Mouse (Mus musculus) liver, embryonic 14.5 days (tissue): ENCODE measurements at regions not wholly inside any gene's neighbourhood (a gene's known extent, or its start where the extent isn't known, plus 50 kb on each side); places are given as distances from the start of the nearest gene placed in this dataset.

Experiments
- ATAC-seq: fragments of 200-750 bp; cut with Nextera tagmentation; 2 replicates; pipeline ENCODE4 v1.8.0; 2017; ENCODE audit warnings: moderate number of reproducible peaks, mild to moderate bottlenecking, moderate library complexity; ENCODE audit not compliant: insufficient read depth
- DNase-seq, 3 experiments: peaks; one replicate each; pipeline ENCODE4 v3.0.0-alpha.2; 2012 to 2013; ENCODE audit warnings: low read depth in 3 of 3, low spot score in 3 of 3
- H3K27ac ChIP-seq: fragments of 300-500 bp; sonication (generic); 2 replicates; pipeline ENCODE4 v1.5.1; 2014; ENCODE audit warnings: moderate library complexity, mild to moderate bottlenecking, control low read depth, inconsistent platforms
- H3K27me3 ChIP-seq: fragments of 300-500 bp; sonication (generic); 2 replicates; pipeline ENCODE4 v1.6.1; 2014; ENCODE audit warnings: mild to moderate bottlenecking, low read length, moderate library complexity; ENCODE audit not compliant: control insufficient read depth, insufficient read depth
- H3K36me3 ChIP-seq: fragments of 300-500 bp; sonication (generic); replicated peaks from 2 replicates; pipeline ENCODE4 v1.6.1; 2014; ENCODE audit warnings: low read depth; ENCODE audit not compliant: control insufficient read depth, insufficient read depth
- H3K4me1 ChIP-seq, 2 experiments: fragments of 200-500 bp in 1 of 2; fragments of 300-500 bp in 1 of 2; sonication (generic) in 1 of 2; replicated peaks; 2 replicates each; pipeline ENCODE4 v1.6.1; 2012 to 2014; ENCODE audit warnings: antibody characterized with exemption in 1 of 2, inconsistent platforms in 1 of 2, low read length in 1 of 2; ENCODE audit not compliant: control insufficient read depth in 2 of 2, insufficient read depth in 2 of 2
- H3K4me2 ChIP-seq: fragments of 300-500 bp; sonication (generic); 2 replicates; pipeline ENCODE4 v1.6.1; 2014; ENCODE audit warnings: low read depth, mild to moderate bottlenecking, control low read depth, moderate library complexity
- H3K4me3 ChIP-seq, 2 experiments: fragments of 200-500 bp in 1 of 2; fragments of 300-500 bp in 1 of 2; sonication (generic) in 1 of 2; 2 replicates each; pipeline ENCODE4 v1.5.1; 2012 to 2014; ENCODE audit warnings: low read depth in 2 of 2, low read length in 2 of 2, mild to moderate bottlenecking in 2 of 2, control low read depth in 1 of 2, inconsistent platforms in 1 of 2, moderate library complexity in 1 of 2; ENCODE audit not compliant: insufficient read depth in 1 of 2
- H3K9ac ChIP-seq: fragments of 300-500 bp; sonication (generic); replicated peaks from 2 replicates; pipeline ENCODE4 v1.6.1; 2014; ENCODE audit warnings: mild to moderate bottlenecking, control low read depth, moderate library complexity
- H3K9me3 ChIP-seq: fragments of 300-500 bp; sonication (generic); 2 replicates; pipeline ENCODE4 v1.6.1; 2016; ENCODE audit warnings: low read length, mixed read lengths; ENCODE audit not compliant: control insufficient read depth
- CTCF ChIP-seq: IDR thresholded peaks from 2 replicates; pipeline ENCODE4 v1.5.1; 2016; ENCODE audit warnings: antibody characterized with exemption, low read depth, control low read depth
- EP300 ChIP-seq: IDR thresholded peaks from 2 replicates; pipeline ENCODE4 v1.6.1; 2016; ENCODE audit warnings: antibody characterized with exemption, low read depth
- WGBS: fragments of 180-500 bp; shearing (Covaris S2); extraction: QIAGEN DNeasy Blood & Tissue Kit; methylation state at CpG from one replicate; pipeline ENCODE4 v1.1.7; 2014; ENCODE audit not compliant: insufficient replicate concordance; 5-methylcytosine and 5-hydroxymethylcytosine counted together

- no peak for DNase-seq
- no peaks in the 10 kb centered on the region for H3K9me3 ChIP-seq
- 73% methylated on average over 14 of the region's 14 CpGs for WGBS
- no peak overlapping the region for H3K9ac ChIP-seq
- no peak overlapping the region for H3K4me2 ChIP-seq
- no peaks in the 10 kb centered on the region; the same call in 1 of the 2 replicates for H3K27me3 ChIP-seq
- H3K4me3 ChIP-seq = no peak overlapping the region
- no peak overlapping the region for H3K27ac ChIP-seq
- no peaks in the 10 kb centered on the region for H3K36me3 ChIP-seq
- H3K4me1 ChIP-seq = no peaks in the 10 kb centered on the region
- no peak for ATAC-seq
- TF ChIP-seq CTCF = no peak
- TF ChIP-seq EP300 = no peak
Measured at GRCm38 (mm10) chr13:112125769-112126469, 162.3 kb upstream of the Ankrd55 start.

DNA sequence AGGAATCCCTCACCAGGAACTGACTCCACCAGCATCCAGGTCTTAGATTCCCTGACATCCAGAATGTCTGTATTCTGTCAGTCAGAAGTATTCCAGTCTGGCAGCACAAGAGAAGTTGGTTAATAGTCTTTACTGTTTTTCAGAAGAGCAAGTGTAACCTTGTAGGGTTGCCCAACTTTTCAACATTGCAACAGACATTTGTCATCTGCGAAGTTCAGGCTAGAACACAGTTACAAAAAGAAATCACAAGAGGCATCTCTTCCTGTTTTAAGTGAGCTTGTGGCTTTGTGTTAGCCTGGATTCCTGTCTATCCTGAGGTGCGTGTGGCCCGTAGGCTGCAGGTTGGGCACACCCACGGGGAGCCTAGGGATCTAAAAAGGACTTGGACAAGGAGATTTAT lies 158.0 kb upstream of the Ankrd55 start:
- no peak for TF ChIP-seq CTCF
- TF ChIP-seq EP300 = no peak
- no peak overlapping the region for H3K4me2 ChIP-seq
- H3K9ac ChIP-seq = no peak overlapping the region
- H3K4me1 ChIP-seq = no peaks in the 10 kb centered on the region
- H3K4me3 ChIP-seq = no peak overlapping the region
- no peaks in the 10 kb centered on the region; the same call in 1 of the 2 replicates for H3K27me3 ChIP-seq
- no peaks in the 10 kb centered on the region for H3K36me3 ChIP-seq
- H3K27ac ChIP-seq = no peak overlapping the region
- ATAC-seq (no peak), DNase-seq (peak in 1 of 3 experiments; percentile 17)
- H3K9me3 ChIP-seq = no peaks in the 10 kb centered on the region
- 16% methylated on average over 4 of the region's 4 CpGs for WGBS

DNA sequence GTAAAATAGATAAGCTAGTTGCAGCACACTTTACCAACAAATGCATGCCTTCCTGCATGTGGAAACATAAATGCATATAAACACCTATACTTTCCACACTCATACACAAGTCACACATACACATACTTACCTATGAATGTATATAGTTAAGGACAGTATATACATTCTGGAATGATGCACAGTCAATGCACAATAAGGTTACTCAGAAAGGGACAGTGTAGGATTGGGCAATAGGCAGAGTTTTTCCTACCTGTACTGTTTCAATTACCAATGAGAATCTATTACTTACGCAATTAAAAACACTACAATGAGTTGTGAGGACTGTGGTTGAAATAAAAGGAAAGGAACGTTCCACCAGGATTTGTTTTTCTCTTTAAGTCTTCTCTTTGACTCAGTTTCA lies 157.5 kb upstream of the Ankrd55 start:
- no peak overlapping the region for H3K4me2 ChIP-seq
- H3K27ac ChIP-seq = no peak overlapping the region
- no peak overlapping the region for H3K9ac ChIP-seq
- DNase-seq = no peak
- ATAC-seq = no peak
- H3K4me3 ChIP-seq = no peak overlapping the region
- no peaks in the 10 kb centered on the region for H3K36me3 ChIP-seq
- no peaks in the 10 kb centered on the region; the same call in 1 of the 2 replicates for H3K27me3 ChIP-seq
- WGBS = 69% methylated on average over 2 of the region's 2 CpGs
- H3K4me1 ChIP-seq = no peaks in the 10 kb centered on the region
- no peaks in the 10 kb centered on the region for H3K9me3 ChIP-seq
- TF ChIP-seq EP300 = no peak
- no peak for TF ChIP-seq CTCF

DNA sequence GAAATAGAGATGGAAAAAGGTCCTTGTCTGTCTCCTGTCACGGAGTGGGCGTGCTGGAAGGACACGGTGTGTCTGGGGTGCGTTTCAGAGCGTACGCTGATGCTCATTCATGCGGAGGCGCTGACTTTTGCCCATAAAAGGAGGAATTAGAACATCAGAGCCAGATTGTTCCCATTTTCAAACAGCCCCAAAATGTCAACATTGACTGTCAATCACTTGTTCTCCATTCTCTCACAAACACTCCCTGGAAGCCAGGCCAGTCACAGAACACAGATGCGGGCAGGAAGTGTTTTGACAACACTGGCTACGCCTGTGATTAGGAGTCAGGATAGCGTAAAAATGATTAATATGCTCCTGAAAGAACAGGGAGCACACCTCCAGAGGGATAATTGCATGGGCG lies 157.1 kb upstream of the Ankrd55 start:
- no peaks in the 10 kb centered on the region; the same call in 1 of the 2 replicates for H3K27me3 ChIP-seq
- no peak for TF ChIP-seq CTCF
- TF ChIP-seq EP300 = no peak
- no peaks in the 10 kb centered on the region for H3K9me3 ChIP-seq
- H3K4me1 ChIP-seq = no peaks in the 10 kb centered on the region
- H3K4me2 ChIP-seq = no peak overlapping the region
- H3K9ac ChIP-seq = no peak overlapping the region
- 64% methylated on average over 12 of the region's 12 CpGs for WGBS
- no peaks in the 10 kb centered on the region for H3K36me3 ChIP-seq
- ATAC-seq (no peak), DNase-seq (no peak)
- H3K27ac ChIP-seq = no peak overlapping the region
- H3K4me3 ChIP-seq = no peak overlapping the region

DNA sequence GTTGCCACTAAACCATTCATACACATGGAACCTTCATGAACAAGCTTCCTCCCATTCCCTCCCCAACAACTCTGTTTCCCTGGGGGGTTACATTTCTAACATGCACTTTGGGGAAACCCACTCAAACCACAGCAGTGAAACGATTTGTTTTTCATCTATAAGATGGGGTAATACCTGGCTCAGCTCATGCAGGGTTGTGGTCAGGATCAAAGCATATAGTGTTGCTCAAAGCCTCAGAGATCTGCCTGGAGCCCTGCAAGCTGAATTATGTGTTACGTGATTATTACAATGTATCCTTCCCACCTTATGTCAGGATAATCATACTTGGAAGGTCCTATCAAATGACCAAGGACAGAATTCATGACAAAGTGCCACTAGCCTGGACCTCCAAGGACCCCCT lies 154.5 kb upstream of the Ankrd55 start:
- DNase-seq = no peak
- Histone ChIP-seq H3K4me2 (no peak overlapping the region), H3K27me3 (no peaks in the 10 kb centered on the region), H3K27ac (no peak overlapping the region), H3K36me3 (no peaks in the 10 kb centered on the region), H3K4me1 (no peaks in the 10 kb centered on the region), H3K4me3 (no peak overlapping the region), H3K9ac (no peak overlapping the region), H3K9me3 (no peaks in the 10 kb centered on the region)
- no peak for TF ChIP-seq CTCF
- TF ChIP-seq EP300 = no peak
- no peak for ATAC-seq
- 59% methylated on average over 2 of the region's 2 CpGs for WGBS
